Mouse (Mus musculus) erythroblast, embryonic 14.5 days (primary cell): ENCODE data around the gene Aldh3a2.

Experiments used
- GATA1 ChIP-seq: IDR thresholded peaks from 2 replicates; pipeline ENCODE4 v1.6.1; 2012; ENCODE audit warnings: low read length, inconsistent platforms, mixed read lengths
- TAL1 ChIP-seq: IDR thresholded peaks from 3 replicates; pipeline ENCODE4 v1.6.1; 2012; ENCODE audit warnings: low read length, inconsistent platforms, mixed read lengths

DNA sequence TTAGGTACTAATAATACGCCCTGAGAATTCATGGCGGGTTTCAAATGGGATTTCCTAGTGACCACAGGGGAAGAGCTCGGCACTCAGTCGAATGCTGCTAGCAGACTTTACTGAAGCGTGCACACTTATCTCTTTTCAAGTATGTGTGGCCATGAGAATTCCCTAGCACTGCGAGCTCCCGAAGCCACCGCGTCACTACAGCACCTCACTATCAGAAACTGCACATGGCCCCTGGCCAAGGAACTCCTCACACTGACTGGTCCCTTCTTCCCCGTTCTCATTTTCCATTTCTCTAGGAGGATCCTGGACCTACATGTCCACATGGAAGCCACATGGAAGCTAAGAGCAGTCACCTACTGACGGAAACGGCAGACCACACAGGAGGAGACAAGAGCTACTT, 14.5 kb downstream of the Aldh3a2 start:
- TF ChIP-seq GATA1 = no peak
- TF ChIP-seq TAL1 = no peak
